Mouse (Mus musculus) activated CD4-positive, CD25-positive, alpha-beta regulatory T cell, adult 4 months (primary cell): Measurements from ENCODE around the gene Gm19402. TPM values are rescaled to one million over a fixed set of nuclear protein-coding genes. Genes with fewer than 3 reads are reported as not detected.

Experiments used
- ATAC-seq: one replicate; pipeline ENCODE4 v1.8.0; 2017
- polyA plus RNA-seq, 2 experiments: library from polyadenylated mRNA; unstranded; fragments of 100-300 nt; shearing (Covaris generic); gene quantifications; one replicate each; pipeline ENCODE4 v1.2.1; 2017

The Gm19402 gene
- polyA plus RNA-seq, 2 experiments from 2014 or later: not detected

DNA sequence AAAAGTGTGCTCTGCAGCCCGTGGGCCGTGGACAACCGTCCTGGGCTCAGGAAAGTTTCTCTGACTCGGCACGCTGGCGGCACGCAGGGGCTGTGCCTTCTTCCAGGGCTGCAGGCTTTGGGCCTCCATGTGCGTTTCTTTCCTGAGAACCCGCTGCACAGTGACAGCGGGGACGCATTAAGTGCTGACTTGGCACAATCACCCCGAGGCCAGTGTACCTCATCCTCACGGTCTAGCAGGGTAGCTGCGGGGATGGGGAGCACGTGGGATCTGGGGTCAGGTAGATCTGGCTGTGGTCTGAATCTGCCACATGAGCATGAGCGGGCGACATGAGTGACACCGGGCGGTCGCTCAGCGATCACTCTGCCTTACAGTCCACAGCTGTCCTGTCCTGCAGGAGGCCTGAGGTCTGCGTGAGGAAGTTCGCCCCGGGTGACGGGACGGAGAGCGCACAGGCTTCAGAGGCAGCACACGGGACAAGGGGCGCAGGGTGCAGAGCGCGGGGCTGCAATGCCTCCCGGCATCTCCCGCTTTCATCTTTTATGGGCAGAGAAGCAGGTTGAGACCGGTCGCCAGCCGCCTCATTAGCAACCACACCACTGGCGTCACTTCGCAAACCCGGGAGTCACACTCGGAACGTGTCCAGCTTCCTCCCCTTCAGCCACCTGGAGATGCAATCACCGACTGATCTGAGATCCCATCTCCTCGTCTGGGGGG is 26.4 kb downstream of the Gm19402 start:
- no peak for ATAC-seq

DNA sequence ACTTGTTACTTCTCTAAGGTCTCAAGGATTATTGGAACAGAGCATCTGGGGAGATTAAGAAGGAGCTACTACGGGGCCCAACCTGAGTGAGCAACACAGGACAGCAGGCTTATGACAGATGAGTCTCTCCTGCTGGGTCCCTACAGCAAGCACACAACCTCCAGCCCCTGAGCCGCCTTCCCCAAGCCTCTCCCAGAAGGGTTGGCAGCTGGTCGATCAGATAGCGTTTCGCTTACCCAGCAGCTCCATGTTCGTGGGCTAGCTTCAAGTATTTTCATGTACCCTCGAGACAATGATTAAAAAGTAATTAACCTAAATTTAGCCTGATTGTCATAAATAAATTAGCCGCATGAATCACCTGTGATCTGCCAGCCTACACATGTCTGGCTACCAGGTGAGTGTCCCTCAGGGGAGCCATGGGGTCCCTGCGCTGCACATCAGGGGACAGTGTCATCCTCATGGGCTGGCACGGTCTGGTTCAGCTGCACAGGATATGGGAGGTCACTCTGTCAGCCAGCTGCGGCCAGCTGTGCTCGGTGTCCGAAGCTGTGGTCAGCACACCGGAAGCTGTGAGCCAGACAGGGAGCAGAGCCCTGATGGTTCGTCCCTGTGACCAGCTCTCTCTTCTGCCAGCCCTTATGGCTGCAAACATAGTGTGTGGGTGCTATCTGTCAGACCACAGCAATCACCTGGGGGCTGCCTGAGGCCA is 32.1 kb downstream of the Gm19402 start:
- no peak for ATAC-seq

DNA sequence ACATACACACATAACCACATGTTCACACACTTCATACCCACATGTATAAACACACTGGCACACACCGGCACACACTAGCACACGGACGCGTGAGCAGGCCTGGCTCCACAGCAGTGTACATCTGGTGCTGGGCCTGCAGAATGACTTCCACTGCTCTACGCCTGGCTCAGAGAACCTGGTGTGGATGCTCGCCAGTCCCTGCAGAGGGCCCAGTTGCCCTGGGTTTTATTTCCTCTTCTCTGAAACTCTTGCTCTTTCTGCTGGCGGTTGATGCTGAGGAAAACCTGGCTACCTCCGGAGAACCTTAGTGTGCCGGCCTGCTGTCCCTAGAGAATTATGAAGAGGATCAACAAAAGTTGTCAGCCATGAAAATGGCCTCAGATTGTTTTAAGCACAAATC is 38.5 kb downstream of the Gm19402 start:
- ATAC-seq: no peak

DNA sequence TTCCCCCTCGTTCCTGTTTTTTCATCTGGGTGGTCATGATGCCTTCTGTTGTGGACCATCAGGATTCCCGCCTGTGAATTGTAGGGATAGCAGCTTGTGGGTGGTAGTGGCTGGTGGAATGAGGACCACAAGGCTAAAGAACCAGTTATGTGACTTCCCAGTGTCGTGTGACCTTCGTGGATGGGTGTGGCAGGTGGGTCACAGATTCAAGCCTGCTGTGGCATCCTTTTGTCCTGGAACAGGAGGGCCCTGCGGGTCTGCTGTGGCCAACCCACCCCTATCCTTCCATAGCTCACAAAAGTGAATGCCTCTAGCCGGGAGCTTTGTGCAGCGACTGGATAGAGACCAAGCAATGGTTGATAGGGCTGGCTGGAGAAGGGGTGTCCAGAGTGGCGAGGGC is 42.7 kb downstream of the Gm19402 start:
- ATAC-seq: no peak

DNA sequence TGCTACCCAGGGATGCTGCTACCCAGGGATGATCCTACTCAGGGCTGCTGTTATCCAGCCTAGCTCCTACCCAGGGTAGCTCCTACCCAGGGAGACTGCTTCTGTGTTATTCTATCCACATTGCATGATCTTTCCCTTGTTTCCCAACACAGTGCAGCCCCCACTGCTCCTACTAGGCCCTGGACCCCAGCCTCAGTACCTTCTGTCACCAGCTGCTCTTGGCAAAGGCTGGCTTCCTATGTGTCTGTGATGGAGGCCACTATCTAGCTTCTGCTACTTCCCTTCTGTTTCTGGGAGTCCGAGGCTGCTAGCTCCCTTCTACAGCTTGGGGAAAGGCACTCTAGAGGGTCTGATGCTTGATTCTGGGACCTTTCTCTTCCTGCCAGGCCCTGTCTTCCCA is 43.1 kb downstream of the Gm19402 start:
- no peak for ATAC-seq

DNA sequence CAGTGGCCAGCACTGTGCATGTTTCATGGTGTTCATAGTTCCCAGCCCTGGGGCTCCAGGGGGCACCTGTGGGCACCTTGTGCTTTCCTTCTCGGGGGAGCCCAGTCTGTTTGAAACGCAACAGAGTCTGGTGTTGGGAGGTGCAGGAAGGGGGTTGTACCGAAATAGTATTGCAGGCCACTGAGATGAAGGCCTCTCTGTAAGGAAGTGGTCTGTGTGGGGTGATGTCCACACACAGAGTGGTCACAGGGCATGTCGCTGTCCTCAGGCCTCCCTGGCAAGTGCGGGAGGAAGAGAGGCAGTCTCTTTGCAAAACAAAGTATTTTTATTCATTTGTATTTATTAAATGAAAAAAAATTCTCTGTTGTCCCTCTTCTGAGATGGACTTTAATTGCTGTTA is 45.0 kb downstream of the Gm19402 start:
- no peak for ATAC-seq

DNA sequence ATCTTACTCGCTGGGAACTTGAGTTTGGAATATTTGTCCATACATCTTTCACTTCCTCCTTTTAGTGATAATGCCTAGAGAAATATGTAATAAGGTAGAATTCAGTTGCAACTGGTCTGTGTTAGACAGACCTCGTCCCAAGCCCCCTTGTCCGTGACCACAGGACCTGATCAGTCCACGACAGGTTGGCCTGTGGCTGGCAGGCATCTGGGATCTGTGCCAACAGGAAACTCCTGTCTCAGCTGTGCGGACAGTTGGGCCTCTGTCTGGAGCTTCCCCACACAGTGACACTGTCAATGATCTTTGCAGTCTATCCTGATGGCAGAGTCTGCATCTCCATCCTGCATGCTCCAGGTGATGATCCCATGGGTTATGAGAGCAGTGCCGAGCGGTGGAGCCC is 47.4 kb downstream of the Gm19402 start:
- no peak for ATAC-seq

Other genes with a start within 250 kb of the Gm19402 start
- gene Fam207a, start 175.0 kb downstream of the Gm19402 start, polyA plus RNA-seq: 10 to 100 TPM; 15.2 to 15.3 TPM
- gene Itgb2, start 160.5 kb downstream of the Gm19402 start, polyA plus RNA-seq: 100 to 1,000 TPM; 375 to 386 TPM
- gene Pttg1ip, start 109.0 kb downstream of the Gm19402 start, polyA plus RNA-seq: 10 to 100 TPM; 85.6 to 92.6 TPM
- gene Sumo3, start 84.7 kb downstream of the Gm19402 start, polyA plus RNA-seq: 10 to 100 TPM; 75.5 to 83.8 TPM
- gene Gm49325, start 84.6 kb downstream of the Gm19402 start, polyA plus RNA-seq: 1 to 10 TPM in 1 of 2 experiments, not detected in 1; 6.5 TPM
- gene Ube2g2, start 68.5 kb downstream of the Gm19402 start, polyA plus RNA-seq: 10 to 100 TPM; 36.5 to 39.3 TPM
- gene Tspear, start 4.2 kb downstream of the Gm19402 start, polyA plus RNA-seq: under 1 TPM; 0.38 to 0.40 TPM
- gene Gm9508, start 6.5 kb upstream of the Gm19402 start, polyA plus RNA-seq: not detected
- not detected for gene Gm10272, start 15.9 kb upstream of the Gm19402 start, polyA plus RNA-seq
- gene Gm10024, start 20.7 kb upstream of the Gm19402 start, polyA plus RNA-seq: not detected
- not detected for gene Gm10142, start 25.1 kb upstream of the Gm19402 start, polyA plus RNA-seq
- not detected for gene Krtap12-1, start 29.8 kb upstream of the Gm19402 start, polyA plus RNA-seq
- gene Gm10100, start 35.7 kb upstream of the Gm19402 start, polyA plus RNA-seq: not detected
- not detected for gene Gm18596, start 51.9 kb upstream of the Gm19402 start, polyA plus RNA-seq
- not detected for gene Gm9736, start 60.6 kb upstream of the Gm19402 start, polyA plus RNA-seq
- gene Gm3233, start 68.9 kb upstream of the Gm19402 start, polyA plus RNA-seq: not detected
- not detected for gene Gm3238, start 80.6 kb upstream of the Gm19402 start, polyA plus RNA-seq
- not detected for gene Gm7138, start 86.2 kb upstream of the Gm19402 start, polyA plus RNA-seq
- gene Gm3250, start 91.8 kb upstream of the Gm19402 start, polyA plus RNA-seq: not detected
- not detected for gene Gm7137, start 97.4 kb upstream of the Gm19402 start, polyA plus RNA-seq
- gene Gm9639, start 104.3 kb upstream of the Gm19402 start, polyA plus RNA-seq: not detected
- not detected for gene Gm19668, start 108.4 kb upstream of the Gm19402 start, polyA plus RNA-seq
- not detected for gene Gm9507, start 121.1 kb upstream of the Gm19402 start, polyA plus RNA-seq
- gene Gm2696, start 123.9 kb upstream of the Gm19402 start, polyA plus RNA-seq: not detected
- not detected for gene Krtap10-4, start 136.3 kb upstream of the Gm19402 start, polyA plus RNA-seq
- not detected for gene Krtap10-10, start 145.2 kb upstream of the Gm19402 start, polyA plus RNA-seq
- gene Gm36176, start 156.0 kb upstream of the Gm19402 start, polyA plus RNA-seq: not detected
- not detected for gene Gm10318, start 162.1 kb upstream of the Gm19402 start, polyA plus RNA-seq
- not detected for gene Gm3285, start 171.2 kb upstream of the Gm19402 start, polyA plus RNA-seq
- gene Lrrc3, start 211.8 kb upstream of the Gm19402 start, polyA plus RNA-seq: not detected